Mouse (Mus musculus) CH12.LX (cell line): Measurements from ENCODE around the gene Zfp575. TPM values are rescaled to one million over a fixed set of nuclear protein-coding genes. Genes with fewer than 3 reads are reported as not detected.

Source experiments
- DNase-seq: peaks from one replicate; pipeline ENCODE4 v3.0.0-alpha.2; 2013; ENCODE audit errors: extremely low read depth
- H3K27ac ChIP-seq: 2 replicates; pipeline ENCODE4 v1.5.1; 2012; ENCODE audit warnings: low read depth, mild to moderate bottlenecking, control low read depth, moderate library complexity; ENCODE audit not compliant: insufficient read depth
- H3K27me3 ChIP-seq: replicated peaks from 2 replicates; pipeline ENCODE3; 2012; ENCODE audit warnings: inconsistent platforms
- H3K36me3 ChIP-seq, 2 experiments: replicated peaks in 1 of 2; 2 replicates each; pipeline versions ENCODE3 to v1.6.1; 2012; ENCODE audit warnings: inconsistent platforms in 1 of 2, low read length in 1 of 2, mild to moderate bottlenecking in 1 of 2, mixed read lengths in 1 of 2, moderate library complexity in 1 of 2; ENCODE audit not compliant: control insufficient read depth in 1 of 2, insufficient read depth in 1 of 2
- H3K4me1 ChIP-seq, 2 experiments: 2 replicates each; pipeline ENCODE4 v1.6.1; 2012; ENCODE audit warnings: inconsistent platforms in 1 of 2, moderate library complexity in 1 of 2; ENCODE audit not compliant: insufficient read depth in 2 of 2, control insufficient read depth in 1 of 2
- H3K4me2 ChIP-seq: 2 replicates; pipeline ENCODE4 v1.6.1; 2012; ENCODE audit warnings: low read depth, mild to moderate bottlenecking, control low read depth; ENCODE audit not compliant: poor library complexity, insufficient read depth, severe bottlenecking
- H3K4me3 ChIP-seq, 3 experiments: fragments of 150-350 bp in 1 of 3; sonication (generic) in 1 of 3; replicated peaks in 1 of 3; 2 replicates each; pipeline versions ENCODE3 to v1.5.1; 2011 to 2012; ENCODE audit warnings: low read depth in 2 of 3, low read length in 2 of 3, mild to moderate bottlenecking in 2 of 3, moderate library complexity in 2 of 3, control low read depth in 1 of 3, improper control_type of control experiment in 1 of 3, inconsistent platforms in 1 of 3, mixed read lengths in 1 of 3; ENCODE audit not compliant: poor library complexity in 1 of 3
- H3K79me2 ChIP-seq: replicated peaks from 2 replicates; pipeline ENCODE4 v1.6.1; 2012; ENCODE audit warnings: mild to moderate bottlenecking, moderate library complexity; ENCODE audit not compliant: control insufficient read depth, poor library complexity, insufficient read depth, severe bottlenecking; ENCODE audit errors: extremely low read depth
- H3K9ac ChIP-seq: 2 replicates; pipeline ENCODE4 v1.6.1; 2012; ENCODE audit warnings: low read depth, mild to moderate bottlenecking, control low read depth, moderate library complexity; ENCODE audit not compliant: insufficient read depth
- H3K9me3 ChIP-seq: replicated peaks from 2 replicates; pipeline ENCODE3; 2012; ENCODE audit warnings: low read length, inconsistent platforms, mixed read lengths
- CTCF ChIP-seq, 2 experiments: IDR thresholded peaks in 1 of 2; conservative IDR thresholded peaks in 1 of 2; 2 replicates each; pipeline ENCODE4 v1.5.1; 2011 to 2012; ENCODE audit warnings: low read depth in 2 of 2, low read length in 2 of 2, improper control_type of control experiment in 1 of 2, inconsistent platforms in 1 of 2, mild to moderate bottlenecking in 1 of 2, moderate library complexity in 1 of 2
- HCFC1 ChIP-seq: IDR thresholded peaks from 2 replicates; pipeline ENCODE4 v1.6.1; 2012; ENCODE audit warnings: low read depth, mild to moderate bottlenecking, inconsistent platforms, low read length, improper control_type of control experiment
- JUN ChIP-seq: IDR thresholded peaks from 2 replicates; pipeline ENCODE4 v1.6.1; 2011; ENCODE audit warnings: low read depth, mild to moderate bottlenecking, low read length, improper control_type of control experiment, moderate library complexity; ENCODE audit not compliant: insufficient read depth
- JUND ChIP-seq: conservative IDR thresholded peaks from 2 replicates; pipeline ENCODE4 v1.6.1; 2011; ENCODE audit warnings: low read depth, low read length, improper control_type of control experiment
- KAT2A ChIP-seq: IDR thresholded peaks from 2 replicates; pipeline ENCODE4 v1.6.1; 2012; ENCODE audit warnings: low read length, improper control_type of control experiment, inconsistent platforms; ENCODE audit not compliant: insufficient replicate concordance
- MAFK ChIP-seq: IDR thresholded peaks from 2 replicates; pipeline ENCODE4 v1.6.1; 2011; ENCODE audit warnings: low read length, improper control_type of control experiment; ENCODE audit not compliant: insufficient replicate concordance
- NELFE ChIP-seq: IDR thresholded peaks from 2 replicates; pipeline ENCODE4 v1.6.1; 2011; ENCODE audit warnings: low read depth, low read length, improper control_type of control experiment
- RAD21 ChIP-seq: IDR thresholded peaks from 2 replicates; pipeline ENCODE4 v1.6.1; 2011; ENCODE audit warnings: low read depth, mild to moderate bottlenecking, low read length, improper control_type of control experiment, moderate library complexity
- SIN3A ChIP-seq: IDR thresholded peaks from 2 replicates; pipeline ENCODE4 v1.6.1; 2012; ENCODE audit warnings: low read length, improper control_type of control experiment, inconsistent platforms
- SMC3 ChIP-seq: IDR thresholded peaks from 2 replicates; pipeline ENCODE4 v1.6.1; 2011; ENCODE audit warnings: low read depth, low read length, improper control_type of control experiment
- TBP ChIP-seq: conservative IDR thresholded peaks from 2 replicates; pipeline ENCODE4 v1.6.1; 2011; ENCODE audit warnings: low read depth, low read length, improper control_type of control experiment
- TCF12 ChIP-seq: IDR thresholded peaks from 2 replicates; pipeline ENCODE4 v1.6.1; 2014; ENCODE audit warnings: low read depth, mild to moderate bottlenecking, inconsistent platforms, low read length, improper control_type of control experiment
- dilution Hi-C: fragments of 300-500 bp; cut with MboI; formaldehyde crosslinking; loops from 2 replicates; pipeline ENCODE4 v1.14.3; 2020; ENCODE audit warnings: low sequenced_read_pairs; ENCODE audit not compliant: extremely low pct_unique_long_range_greater_than_20kb, extremely low pct_ligation_motif_present
- in situ Hi-C: fragments of 300-500 bp; cut with MboI; formaldehyde crosslinking; loops from 3 replicates; pipeline ENCODE4 v1.14.3; 2019; ENCODE audit warnings: low sequenced_read_pairs, low pct_ligation_motif_present, low pct_unique_long_range_greater_than_20kb, mixed read lengths
- polyA plus RNA-seq: library from polyadenylated mRNA; unstranded; fragments of >175 nt; gene quantifications from 2 replicates; pipeline ENCODE4 v1.2.1, GENCODE M21; 2012; ENCODE audit warnings: low read depth; ENCODE audit not compliant: insufficient read length
- total RNA-seq, 2 experiments: library from RNA; depleted of rRNA; stranded (reverse); fragments of 300-350 nt in 1 of 2; fragments of >200 nt in 1 of 2; gene quantifications; 2 replicates each; pipeline ENCODE4 v1.2.3; 2012 to 2014

The Zfp575 gene
- total and polyA plus RNA-seq, 3 experiments: 0.09 to 0.81 (median 0.14) TPM

DNA sequence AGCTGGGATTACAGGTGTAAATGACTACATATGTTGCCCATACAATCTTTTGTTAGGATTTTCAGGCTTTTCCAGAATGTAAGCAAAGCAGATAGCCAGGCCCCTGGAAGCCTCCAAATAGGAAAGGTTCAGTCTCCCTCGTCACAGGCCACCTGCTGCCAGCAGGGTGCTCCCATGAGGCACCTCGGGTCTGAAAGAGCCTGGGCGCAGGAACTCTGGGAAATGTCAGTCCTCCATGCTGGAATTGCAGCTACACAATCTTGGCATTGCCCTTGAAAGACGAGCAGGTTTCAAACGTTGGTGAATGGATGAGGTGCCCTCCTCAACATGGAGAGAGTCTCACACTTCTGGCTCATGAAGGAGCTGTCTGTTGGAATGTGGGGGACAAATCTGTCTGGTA lies 49.3 kb downstream of the Zfp575 start:
- peaks cover 0 to 35% of the 10 kb centered on the region in 2 experiments; a peak in 2 of 4 replicates for H3K4me1 ChIP-seq
- no peaks in the 10 kb centered on the region for H3K27me3 ChIP-seq
- no peak for DNase-seq
- dilution Hi-C loops: no loop called here
- H3K9ac ChIP-seq: no peak overlapping the region
- H3K27ac ChIP-seq: no peak overlapping the region
- no peak for TF ChIP-seq NELFE
- no peak for TF ChIP-seq KAT2A
- peak in 1 of 2 experiments; percentile 19; a peak in 2 of 4 replicates for TF ChIP-seq CTCF (conservative IDR thresholded peaks at IDR 0.05 in 1 of 2, IDR thresholded peaks at IDR 0.05 in 1 of 2; ENCODE audit: low read depth in 2 of 2, low read length in 2 of 2)
- TF ChIP-seq SMC3: peak; percentile 23; the same call in 1 of the 2 replicates
- H3K79me2 ChIP-seq: no peaks in the 10 kb centered on the region
- no peak overlapping the region for H3K4me2 ChIP-seq
- no peak overlapping the region for H3K4me3 ChIP-seq
- in situ Hi-C loops: loop anchor here (10.0 kb wide), 2 partner anchors 57 to 107 kb away; no protein-coding TSS in a partner anchor
- H3K36me3 ChIP-seq: peaks cover 19 to 36% of the 10 kb centered on the region in 2 experiments
- no peaks in the 10 kb centered on the region for H3K9me3 ChIP-seq

DNA sequence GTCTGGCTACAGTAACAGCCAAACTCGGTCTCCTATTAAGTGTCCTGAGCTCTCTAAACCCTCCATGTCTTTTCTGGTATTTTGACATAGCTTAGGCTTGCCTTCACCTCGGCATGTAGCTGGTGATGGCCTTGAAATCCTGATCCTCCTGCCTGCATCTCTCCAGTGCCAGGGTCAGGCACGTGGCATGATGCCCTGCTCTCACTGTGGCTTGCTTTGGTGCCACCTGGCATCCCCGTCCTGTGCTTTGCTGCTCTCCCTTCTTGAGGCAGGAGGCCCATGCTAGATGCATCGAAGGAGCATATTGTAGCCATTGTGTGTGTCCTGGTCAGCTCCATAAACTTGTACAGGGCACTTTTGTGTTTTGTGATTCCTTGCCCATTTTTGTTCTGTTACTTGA lies 49.9 kb downstream of the Zfp575 start:
- Histone ChIP-seq H3K36me3 (peaks cover 20 to 39% of the 10 kb centered on the region in 2 experiments), H3K79me2 (no peaks in the 10 kb centered on the region), H3K4me2 (no peak overlapping the region), H3K4me1 (peaks cover 0 to 39% of the 10 kb centered on the region in 2 experiments; a peak in 2 of 4 replicates), H3K9ac (no peak overlapping the region), H3K9me3 (no peaks in the 10 kb centered on the region), H3K27me3 (no peaks in the 10 kb centered on the region), H3K27ac (no peak overlapping the region), H3K4me3 (no peak overlapping the region)
- no peak for DNase-seq
- dilution Hi-C loops: no loop called here
- TF ChIP-seq RAD21 (no peak), JUN (no peak), SIN3A (no peak), MAFK (no peak), HCFC1 (no peak), TBP (no peak)
- in situ Hi-C loops: loop anchor here (10.0 kb wide), 2 partner anchors 57 to 107 kb away; no protein-coding TSS in a partner anchor

GRCm38 (mm10) chr7:24537081-24537480 lies 50.4 kb downstream of the Zfp575 start:
- Histone ChIP-seq H3K27me3 (no peaks in the 10 kb centered on the region), H3K9ac (no peak overlapping the region)
- DNase-seq: no peak
- TF ChIP-seq JUND: no peak
- TF ChIP-seq TCF12: no peak
- TF ChIP-seq, all 38 proteins: peak for 0
- Histone ChIP-seq H3K9me3 (no peaks in the 10 kb centered on the region), H3K4me1 (peaks cover 0 to 44% of the 10 kb centered on the region in 2 experiments; a peak in 2 of 4 replicates), H3K36me3 (peaks cover 20 to 37% of the 10 kb centered on the region in 2 experiments), H3K27ac (no peak overlapping the region), H3K79me2 (0 out of 2 replicates have a peak, but pooled peaks cover 3% of the 10 kb centered on the region), H3K4me3 (no peak overlapping the region), H3K4me2 (no peak overlapping the region)
- in situ Hi-C loops (loop anchor here (10.0 kb wide), 2 partner anchors 58 to 108 kb away; no protein-coding TSS in a partner anchor), dilution Hi-C loops (no loop called here)
